Mouse (Mus musculus) small intestine, adult 2 months (tissue): ENCODE results near the gene Rab11a.

Experiments
- CTCF ChIP-seq: fragments of 200-500 bp; IDR thresholded peaks from 2 replicates; pipeline ENCODE4 v1.5.1; 2012; ENCODE audit warnings: low read depth, mild to moderate bottlenecking, control low read depth, inconsistent platforms, low read length, moderate library complexity, mixed read lengths; ENCODE audit not compliant: insufficient replicate concordance, insufficient read length; ENCODE audit errors: extremely low read depth
- POLR2A ChIP-seq: fragments of 200-500 bp; IDR thresholded peaks from 2 replicates; pipeline ENCODE4 v1.6.1; 2012; ENCODE audit warnings: low read depth, mild to moderate bottlenecking, control low read depth, inconsistent platforms, low read length, moderate library complexity

- no peak for TF ChIP-seq POLR2A
- no peak for TF ChIP-seq CTCF
These were observed 40.6 kb upstream of the Rab11a start for GRCm38 (mm10) chr9:64778151-64778550.
